Mouse (Mus musculus) ES-E14 (cell line): ENCODE measurements at regions not wholly inside any gene's neighbourhood (a gene's known extent, or its start where the extent isn't known, plus 50 kb on each side); places are given as distances from the start of the nearest gene placed in this dataset.

ENCODE experiments used
- DNase-seq: peaks from one replicate; pipeline ENCODE4 v3.0.0-alpha.2; 2013; ENCODE audit warnings: low read depth, low spot score
- H3K27ac ChIP-seq: 2 replicates; pipeline ENCODE4 v1.5.1; 2012; ENCODE audit warnings: low read depth, mild to moderate bottlenecking, low read length, moderate library complexity, mixed read lengths; ENCODE audit not compliant: poor library complexity, insufficient read depth, severe bottlenecking
- H3K36me3 ChIP-seq: 2 replicates; pipeline ENCODE4 v1.6.1; 2012; ENCODE audit warnings: mild to moderate bottlenecking, low read length, moderate library complexity, mixed read lengths; ENCODE audit not compliant: control insufficient read depth, poor library complexity, insufficient read depth, severe bottlenecking
- H3K4me1 ChIP-seq, 2 experiments: fragments of 150-350 bp in 1 of 2; sonication (generic) in 1 of 2; 2 replicates each; pipeline ENCODE4 v1.6.1; 2012; ENCODE audit warnings: low read length in 2 of 2, mild to moderate bottlenecking in 1 of 2, mixed read lengths in 1 of 2; ENCODE audit not compliant: control insufficient read depth in 2 of 2, insufficient read depth in 2 of 2, poor library complexity in 1 of 2
- H3K4me3 ChIP-seq, 2 experiments: fragments of 150-350 bp in 1 of 2; sonication (generic) in 1 of 2; 2 replicates each; pipeline ENCODE4 v1.5.1; 2012; ENCODE audit warnings: low read length in 2 of 2, low read depth in 1 of 2, mild to moderate bottlenecking in 1 of 2, mixed read lengths in 1 of 2; ENCODE audit not compliant: insufficient read depth in 1 of 2, poor library complexity in 1 of 2, severe bottlenecking in 1 of 2
- H3K9ac ChIP-seq: 2 replicates; pipeline ENCODE4 v1.6.1; 2012; ENCODE audit warnings: low read depth, mild to moderate bottlenecking, low read length, mixed read lengths; ENCODE audit not compliant: poor library complexity, insufficient read depth, severe bottlenecking
- H3K9me3 ChIP-seq: fragments of 150-350 bp; sonication (generic); 2 replicates; pipeline ENCODE4 v1.6.1; 2012; ENCODE audit warnings: low read depth, mild to moderate bottlenecking, low read length; ENCODE audit not compliant: control insufficient read depth, insufficient read depth
- CHD2 ChIP-seq: IDR thresholded peaks from 2 replicates; pipeline ENCODE4 v1.6.1; 2014; ENCODE audit warnings: mild to moderate bottlenecking, low read depth, low read length, inconsistent platforms
- HCFC1 ChIP-seq: IDR thresholded peaks from 2 replicates; pipeline ENCODE4 v1.6.1; 2012; ENCODE audit warnings: low read length, inconsistent platforms, borderline replicate concordance; ENCODE audit not compliant: insufficient read depth
- MAFK ChIP-seq: IDR thresholded peaks from 2 replicates; pipeline ENCODE4 v1.6.1; 2014; ENCODE audit warnings: mild to moderate bottlenecking, low read depth, low read length, inconsistent platforms; ENCODE audit not compliant: insufficient read depth
- ZC3H11A ChIP-seq: IDR thresholded peaks from 2 replicates; pipeline ENCODE4 v1.6.1; 2012; ENCODE audit warnings: low read depth, mild to moderate bottlenecking, inconsistent platforms, low read length, borderline replicate concordance
- ZNF384 ChIP-seq: IDR thresholded peaks from 2 replicates; pipeline ENCODE4 v1.6.1; 2012; ENCODE audit warnings: low read depth, low read length, inconsistent platforms
- in situ Hi-C, 2 experiments: fragments of 600-800 bp; cut with MboI; formaldehyde crosslinking; loops; one replicate each; pipeline ENCODE4 v1.15.1; 2025; ENCODE audit warnings: low sequenced_read_pairs in 2 of 2, inconsistent platforms in 1 of 2; ENCODE audit not compliant: unreplicated experiment in 2 of 2

DNA sequence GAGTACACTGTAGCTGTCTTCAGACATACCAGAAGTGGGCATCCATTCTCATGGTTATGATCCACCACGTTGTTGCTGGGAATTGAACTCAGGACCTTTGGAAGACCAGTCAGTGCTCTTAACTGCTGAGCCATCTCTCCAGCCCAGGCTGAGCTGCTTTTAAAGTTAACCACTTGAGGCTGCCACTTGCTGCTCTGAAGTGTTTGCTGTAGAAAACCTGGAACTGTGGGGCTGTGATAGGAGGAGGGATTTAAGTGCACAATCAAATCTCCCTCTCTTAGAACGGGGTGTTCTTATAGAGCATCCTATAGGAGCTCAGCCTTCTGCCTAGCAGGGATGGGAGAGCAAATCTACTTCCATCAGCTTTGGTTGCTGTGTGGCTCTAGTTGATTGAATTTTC is 185.1 kb upstream of the Gm12728 start:
- TF ChIP-seq ZC3H11A = no peak
- TF ChIP-seq MAFK = no peak
- TF ChIP-seq ZNF384 = no peak
- TF ChIP-seq CHD2 = no peak
- no peak for TF ChIP-seq HCFC1
- DNase-seq = no peak
- Histone ChIP-seq H3K9me3 (no peaks in the 10 kb centered on the region), H3K4me1 (peaks cover 0 to 4% of the 10 kb centered on the region in 2 experiments; a peak in 1 of 4 replicates), H3K36me3 (no peaks in the 10 kb centered on the region), H3K27ac (no peak overlapping the region), H3K9ac (no peak overlapping the region), H3K4me3 (no peak overlapping the region)
- in situ Hi-C loops = no loop called here

DNA sequence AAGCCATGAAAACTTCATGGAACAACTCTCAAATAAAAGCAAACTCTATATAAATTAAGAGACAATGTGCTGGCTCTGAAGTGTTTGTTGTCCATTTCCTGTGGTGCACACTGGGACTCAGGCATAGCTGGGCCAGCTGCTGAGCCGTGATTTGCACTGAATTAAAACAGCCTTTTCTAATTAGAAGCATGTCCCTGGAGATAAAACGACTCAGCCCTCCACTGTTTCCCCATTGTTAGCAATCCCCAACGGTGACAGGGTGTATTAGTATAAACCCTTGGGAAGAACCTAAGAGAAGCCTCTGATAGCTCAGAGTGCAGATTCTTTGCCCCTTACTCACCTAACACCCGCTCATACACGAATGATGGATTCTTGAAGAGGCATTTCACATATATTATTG is 182.9 kb upstream of the Gm12728 start:
- TF ChIP-seq ZC3H11A (no peak), ZNF384 (no peak), MAFK (no peak), CHD2 (no peak), HCFC1 (no peak)
- Histone ChIP-seq H3K9me3 (no peaks in the 10 kb centered on the region), H3K9ac (no peak overlapping the region), H3K4me3 (no peak overlapping the region), H3K36me3 (no peaks in the 10 kb centered on the region), H3K4me1 (peaks cover 0 to 4% of the 10 kb centered on the region in 2 experiments; a peak in 1 of 4 replicates), H3K27ac (no peak overlapping the region)
- in situ Hi-C loops = no loop called here
- DNase-seq = no peak

DNA sequence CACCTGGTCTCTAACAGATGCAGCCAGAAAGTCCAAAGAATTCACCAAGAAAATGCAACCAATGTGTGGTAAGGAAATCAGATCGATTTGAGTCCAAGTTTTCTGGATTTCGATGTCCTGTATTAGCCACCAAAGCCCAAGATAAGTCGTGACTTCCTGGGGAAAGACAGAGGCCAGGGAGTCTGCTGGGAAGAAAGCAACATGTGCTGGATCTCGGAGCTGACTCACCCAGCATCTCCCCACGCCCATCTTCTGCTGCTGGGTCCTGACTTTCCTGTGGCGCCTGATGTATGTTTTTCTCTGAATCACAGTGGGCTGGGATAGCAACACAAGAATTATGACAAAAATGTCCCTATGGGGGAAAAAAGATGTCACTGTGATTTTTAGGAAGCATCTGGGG is 178.8 kb upstream of the Gm12728 start:
- Histone ChIP-seq H3K9me3 (no peaks in the 10 kb centered on the region), H3K4me1 (no peaks in the 10 kb centered on the region), H3K36me3 (no peaks in the 10 kb centered on the region), H3K9ac (no peak overlapping the region), H3K4me3 (no peak overlapping the region), H3K27ac (no peak overlapping the region)
- no peak for DNase-seq
- in situ Hi-C loops = no loop called here
- no peak for TF ChIP-seq ZC3H11A
- no peak for TF ChIP-seq HCFC1
- no peak for TF ChIP-seq CHD2
- no peak for TF ChIP-seq MAFK
- no peak for TF ChIP-seq ZNF384

DNA sequence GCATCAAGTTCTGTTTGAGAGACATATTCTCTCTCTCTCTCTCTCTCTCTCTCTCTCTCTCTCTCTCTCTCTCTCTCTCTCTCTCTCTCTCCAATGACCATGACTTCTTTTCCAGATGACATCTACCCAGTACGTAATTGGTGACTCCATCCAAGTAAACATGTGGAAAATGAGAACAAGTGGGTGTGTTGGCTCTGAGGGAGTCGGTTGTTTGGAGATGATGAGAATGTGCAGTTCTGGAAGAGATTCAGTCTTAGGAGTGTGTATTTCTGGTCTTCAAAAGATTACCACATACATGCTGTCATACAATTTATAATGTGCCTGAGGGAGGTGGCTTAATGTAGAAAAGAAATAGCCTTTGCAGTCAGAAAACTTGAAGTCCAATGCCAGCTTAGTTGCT is 175.3 kb upstream of the Gm12728 start:
- Histone ChIP-seq H3K36me3 (no peaks in the 10 kb centered on the region), H3K27ac (no peak overlapping the region), H3K4me3 (no peak overlapping the region), H3K9ac (no peak overlapping the region), H3K9me3 (no peaks in the 10 kb centered on the region), H3K4me1 (no peaks in the 10 kb centered on the region)
- TF ChIP-seq MAFK (no peak), ZC3H11A (no peak), HCFC1 (no peak), CHD2 (no peak), ZNF384 (no peak)
- in situ Hi-C loops = no loop called here
- no peak for DNase-seq
